Mouse (Mus musculus): ENCODE results near the gene Hspd1. TPM values are rescaled to one million over a fixed set of nuclear protein-coding genes. Genes with fewer than 3 reads are reported as not detected.
A peak's percentile ranks its signal among the peaks of the same experiment; 100 is the strongest.

The Hspd1 gene
- polyA plus RNA-seq, 1 experiment from 2014 or later: 256 TPM

- Histone ChIP-seq H3K9ac (no peak overlapping the region), H3K9me3 (replicated peaks) (no peaks in the 10 kb centered on the region), H3K4me1 (replicated peaks) (no peaks in the 10 kb centered on the region), H3K27me3 (no peaks in the 10 kb centered on the region), H3K4me3 (replicated peaks) (no peak overlapping the region), H3K4me2 (no peak overlapping the region), H3K36me3 (replicated peaks) (no peaks in the 10 kb centered on the region), H3K27ac (replicated peaks) (no peak overlapping the region)
- ATAC-seq (ENCODE audit: insufficient read depth): no peak
- WGBS (ENCODE audit: insufficient replicate concordance): 74% methylated on average over 2 of the region's 2 CpGs
These were observed 35.5 kb upstream of the Hspd1 start for GRCm38 (mm10) chr1:55123561-55123960.

GRCm38 (mm10) chr1:55123046-55123445 is 35.0 kb upstream of the Hspd1 start:
- Histone ChIP-seq H3K36me3 (replicated peaks) (no peaks in the 10 kb centered on the region), H3K9ac (no peak overlapping the region), H3K27ac (replicated peaks) (no peak overlapping the region), H3K4me2 (no peak overlapping the region), H3K9me3 (replicated peaks) (no peaks in the 10 kb centered on the region), H3K4me3 (replicated peaks) (no peak overlapping the region), H3K4me1 (replicated peaks) (no peaks in the 10 kb centered on the region), H3K27me3 (no peaks in the 10 kb centered on the region)
- no peak for ATAC-seq (ENCODE audit: insufficient read depth)
- WGBS (ENCODE audit: insufficient replicate concordance): 68% methylated on average over 5 of the region's 5 CpGs

- Histone ChIP-seq H3K4me2 (no peak overlapping the region), H3K9ac (no peak overlapping the region), H3K4me3 (replicated peaks) (no peak overlapping the region), H3K9me3 (replicated peaks) (no peaks in the 10 kb centered on the region), H3K36me3 (replicated peaks) (no peaks in the 10 kb centered on the region), H3K4me1 (replicated peaks) (peaks cover 12% of the 10 kb centered on the region), H3K27ac (replicated peaks) (no peak overlapping the region), H3K27me3 (no peaks in the 10 kb centered on the region)
- no peak for ATAC-seq (ENCODE audit: insufficient read depth)
- 81% methylated on average over 4 of the region's 4 CpGs for WGBS (ENCODE audit: insufficient replicate concordance)
These were observed 21.2 kb upstream of the Hspd1 start for GRCm38 (mm10) chr1:55109066-55109766.

- Histone ChIP-seq H3K4me2 (no peak overlapping the region), H3K4me1 (replicated peaks) (peaks cover 12% of the 10 kb centered on the region), H3K27ac (replicated peaks) (no peak overlapping the region), H3K9me3 (replicated peaks) (no peaks in the 10 kb centered on the region), H3K4me3 (replicated peaks) (no peak overlapping the region), H3K36me3 (replicated peaks) (no peaks in the 10 kb centered on the region), H3K27me3 (no peaks in the 10 kb centered on the region), H3K9ac (no peak overlapping the region)
- 46% methylated on average over 2 of the region's 2 CpGs for WGBS (ENCODE audit: insufficient replicate concordance)
- ATAC-seq (ENCODE audit: insufficient read depth): no peak
These were observed 20.4 kb upstream of the Hspd1 start for GRCm38 (mm10) chr1:55108473-55108872.

GRCm38 (mm10) chr1:55107644-55108043 is 19.6 kb upstream of the Hspd1 start:
- ATAC-seq (ENCODE audit: insufficient read depth): no peak
- H3K4me3 ChIP-seq (replicated peaks): no peak overlapping the region
- H3K9ac ChIP-seq: no peak overlapping the region
- H3K27me3 ChIP-seq: no peaks in the 10 kb centered on the region
- no peak overlapping the region for H3K27ac ChIP-seq (replicated peaks)
- no peak overlapping the region for H3K4me2 ChIP-seq
- WGBS (ENCODE audit: insufficient replicate concordance): 77% methylated on average over 1 of the region's 1 CpGs
- H3K36me3 ChIP-seq (replicated peaks): no peaks in the 10 kb centered on the region
- no peaks in the 10 kb centered on the region for H3K9me3 ChIP-seq (replicated peaks)
- peaks cover 12% of the 10 kb centered on the region for H3K4me1 ChIP-seq (replicated peaks)

- ATAC-seq (ENCODE audit: insufficient read depth): 0 out of 2 replicates have a peak, but pooled peaks have one; percentile 42
- no peak overlapping the region for H3K4me3 ChIP-seq (replicated peaks)
These were observed 19.0 kb upstream of the Hspd1 start for GRCm38 (mm10) chr1:55106919-55107585.

GRCm38 (mm10) chr1:55092469-55092868 is 4.4 kb upstream of the Hspd1 start:
- no peak for ATAC-seq (ENCODE audit: insufficient read depth)
- H3K27ac ChIP-seq (replicated peaks): no peak overlapping the region

More at GRCm38 (mm10) chr1:55106919-55107585, 19.0 kb upstream of the Hspd1 start:
- WGBS (ENCODE audit: insufficient replicate concordance): 47% methylated on average over 9 of the region's 9 CpGs
- Histone ChIP-seq H3K4me2 (no peak overlapping the region), H3K36me3 (replicated peaks) (no peaks in the 10 kb centered on the region), H3K9me3 (replicated peaks) (no peaks in the 10 kb centered on the region), H3K27me3 (no peaks in the 10 kb centered on the region), H3K9ac (no peak overlapping the region), H3K27ac (replicated peaks) (no peak overlapping the region), H3K4me1 (replicated peaks) (peaks cover 12% of the 10 kb centered on the region)

GRCm38 (mm10) chr1:55092056-55092455 is 4.0 kb upstream of the Hspd1 start:
- H3K27ac ChIP-seq (replicated peaks): no peak overlapping the region
- WGBS (ENCODE audit: insufficient replicate concordance): 71% methylated on average over 2 of the region's 2 CpGs

More at GRCm38 (mm10) chr1:55092469-55092868, 4.4 kb upstream of the Hspd1 start:
- Histone ChIP-seq H3K4me3 (replicated peaks) (no peak overlapping the region), H3K4me2 (no peak overlapping the region), H3K4me1 (replicated peaks) (peaks cover 31% of the 10 kb centered on the region), H3K36me3 (replicated peaks) (peaks cover 12% of the 10 kb centered on the region), H3K27me3 (no peaks in the 10 kb centered on the region), H3K9ac (no peak overlapping the region), H3K9me3 (replicated peaks) (no peaks in the 10 kb centered on the region)
- WGBS (ENCODE audit: insufficient replicate concordance): 53% methylated on average over 1 of the region's 1 CpGs

GRCm38 (mm10) chr1:55089498-55090064 is 1.5 kb upstream of the Hspd1 start:
- Histone ChIP-seq H3K4me3 (replicated peaks) (peak overlapping the region; percentile 93), H3K27me3 (no peaks in the 10 kb centered on the region), H3K4me2 (peak overlapping the region; percentile 99), H3K27ac (replicated peaks) (peak overlapping the region; percentile 95), H3K4me1 (replicated peaks) (peaks cover 56% of the 10 kb centered on the region), H3K9ac (peak overlapping the region; percentile 93; the same call in 1 of the 2 replicates), H3K9me3 (replicated peaks) (no peaks in the 10 kb centered on the region), H3K36me3 (replicated peaks) (peaks cover 25% of the 10 kb centered on the region)
- 50% methylated on average over 5 of the region's 5 CpGs for WGBS (ENCODE audit: insufficient replicate concordance)
- no peak for ATAC-seq (ENCODE audit: insufficient read depth)

More at GRCm38 (mm10) chr1:55092056-55092455, 4.0 kb upstream of the Hspd1 start:
- Histone ChIP-seq H3K4me2 (no peak overlapping the region), H3K4me1 (replicated peaks) (peaks cover 35% of the 10 kb centered on the region), H3K27me3 (no peaks in the 10 kb centered on the region), H3K9ac (no peak overlapping the region), H3K36me3 (replicated peaks) (peaks cover 12% of the 10 kb centered on the region), H3K4me3 (replicated peaks) (no peak overlapping the region), H3K9me3 (replicated peaks) (no peaks in the 10 kb centered on the region)
- ATAC-seq (ENCODE audit: insufficient read depth): no peak

GRCm38 (mm10) chr1:55088611-55089497 is 811 bp upstream of the Hspd1 start:
- H3K36me3 ChIP-seq (replicated peaks): peaks cover 33% of the 10 kb centered on the region
- H3K9ac ChIP-seq: peak overlapping the region; percentile 93
- H3K4me3 ChIP-seq (replicated peaks): peak overlapping the region; percentile 93
- peak overlapping the region; percentile 99 for H3K4me2 ChIP-seq
- ATAC-seq (ENCODE audit: insufficient read depth): no peak
- H3K27me3 ChIP-seq: no peaks in the 10 kb centered on the region
- peaks cover 64% of the 10 kb centered on the region for H3K4me1 ChIP-seq (replicated peaks)
- H3K27ac ChIP-seq (replicated peaks): peak overlapping the region; percentile 95
- 3% methylated on average over 16 of the region's 16 CpGs for WGBS (ENCODE audit: insufficient replicate concordance)
- no peaks in the 10 kb centered on the region for H3K9me3 ChIP-seq (replicated peaks)

Measured in liver, embryonic 15.5 days (tissue).